Mouse (Mus musculus): ENCODE measurements around the gene AI854703. TPM values are rescaled to one million over a fixed set of nuclear protein-coding genes. Genes with fewer than 3 reads are reported as not detected.

AI854703 gene
- polyA plus RNA-seq (2014; fragmentation: Illumina TruSeq; extraction: RNeasy Lipid Tissue Mini Kit (QIAGEN cat#74804); ENCODE audit: low read depth, low replicate concordance): 0.60 TPM

GRCm38 (mm10) chr6:48626464-48626863, at the start of gene AI854703:
TSS of gene AI854703 (plus strand) at chr6:48626764.

GRCm38 (mm10) chr6:48589194-48589750, 37.3 kb upstream of the AI854703 start, which contains the start of gene Gm45021:
TSS of gene Gm45021 (plus strand) at chr6:48589610.

GRCm38 (mm10) chr6:48593158-48594042, 33.2 kb upstream of the AI854703 start, which contains the start of the genes Repin1 and Gm44965:
TSS of gene Repin1 (plus strand) at chr6:48593883.
TSS of gene Gm44965 (plus strand) at chr6:48593941.

GRCm38 (mm10) chr6:48601271-48602079, 25.1 kb upstream of the AI854703 start, which contains the start of gene Zfp775:
TSS of gene Zfp775 (plus strand) at chr6:48602063.

GRCm38 (mm10) chr6:48646995-48647394, 20.4 kb downstream of the AI854703 start, which contains the start of gene Gimap8:
TSS of gene Gimap8 (plus strand) at chr6:48647234.

GRCm38 (mm10) chr6:48675931-48676859, 49.6 kb downstream of the AI854703 start, which contains the start of gene Gimap9:
TSS of gene Gimap9 (plus strand) at chr6:48676129.

Other genes starting within 250 kb of the AI854703 start
- 24.1 TPM for gene Krba1, start 231.2 kb upstream of the AI854703 start, polyA plus RNA-seq (2014; fragmentation: Illumina TruSeq; extraction: RNeasy Lipid Tissue Mini Kit (QIAGEN cat#74804); ENCODE audit: low read depth, low replicate concordance)
- 9.5 TPM for gene Zfp467, start 180.9 kb upstream of the AI854703 start, polyA plus RNA-seq (2014; fragmentation: Illumina TruSeq; extraction: RNeasy Lipid Tissue Mini Kit (QIAGEN cat#74804); ENCODE audit: low read depth, low replicate concordance)
- 0.50 TPM for gene Sspo, start 178.5 kb upstream of the AI854703 start, polyA plus RNA-seq (2014; fragmentation: Illumina TruSeq; extraction: RNeasy Lipid Tissue Mini Kit (QIAGEN cat#74804); ENCODE audit: low read depth, low replicate concordance)
- 17.0 TPM for gene Atp6v0e2, start 89.1 kb upstream of the AI854703 start, polyA plus RNA-seq (2014; fragmentation: Illumina TruSeq; extraction: RNeasy Lipid Tissue Mini Kit (QIAGEN cat#74804); ENCODE audit: low read depth, low replicate concordance)
- gene Lrrc61, start 72.0 kb upstream of the AI854703 start, polyA plus RNA-seq (2014; fragmentation: Illumina TruSeq; extraction: RNeasy Lipid Tissue Mini Kit (QIAGEN cat#74804); ENCODE audit: low read depth, low replicate concordance): 15.5 TPM
- 115 TPM for gene Rarres2, start 54.0 kb upstream of the AI854703 start, polyA plus RNA-seq (2014; fragmentation: Illumina TruSeq; extraction: RNeasy Lipid Tissue Mini Kit (QIAGEN cat#74804); ENCODE audit: low read depth, low replicate concordance)
- not detected for gene Gm45021, start 37.2 kb upstream of the AI854703 start, polyA plus RNA-seq (2014; fragmentation: Illumina TruSeq; extraction: RNeasy Lipid Tissue Mini Kit (QIAGEN cat#74804); ENCODE audit: low read depth, low replicate concordance)
- 20.4 TPM for gene Repin1, start 32.9 kb upstream of the AI854703 start, polyA plus RNA-seq (2014; fragmentation: Illumina TruSeq; extraction: RNeasy Lipid Tissue Mini Kit (QIAGEN cat#74804); ENCODE audit: low read depth, low replicate concordance)
- not detected for gene Gm44965, start 32.8 kb upstream of the AI854703 start, polyA plus RNA-seq (2014; fragmentation: Illumina TruSeq; extraction: RNeasy Lipid Tissue Mini Kit (QIAGEN cat#74804); ENCODE audit: low read depth, low replicate concordance)
- gene Zfp775, start 24.7 kb upstream of the AI854703 start, polyA plus RNA-seq (2014; fragmentation: Illumina TruSeq; extraction: RNeasy Lipid Tissue Mini Kit (QIAGEN cat#74804); ENCODE audit: low read depth, low replicate concordance): 8.5 TPM
- 10.2 TPM for gene Gimap8, start 20.5 kb downstream of the AI854703 start, polyA plus RNA-seq (2014; fragmentation: Illumina TruSeq; extraction: RNeasy Lipid Tissue Mini Kit (QIAGEN cat#74804); ENCODE audit: low read depth, low replicate concordance)
- gene Gimap9, start 49.4 kb downstream of the AI854703 start, polyA plus RNA-seq (2014; fragmentation: Illumina TruSeq; extraction: RNeasy Lipid Tissue Mini Kit (QIAGEN cat#74804); ENCODE audit: low read depth, low replicate concordance): 6.1 TPM
- gene Gimap4, start 57.8 kb downstream of the AI854703 start, polyA plus RNA-seq (2014; fragmentation: Illumina TruSeq; extraction: RNeasy Lipid Tissue Mini Kit (QIAGEN cat#74804); ENCODE audit: low read depth, low replicate concordance): 36.6 TPM
- gene Gimap6, start 81.5 kb downstream of the AI854703 start, polyA plus RNA-seq (2014; fragmentation: Illumina TruSeq; extraction: RNeasy Lipid Tissue Mini Kit (QIAGEN cat#74804); ENCODE audit: low read depth, low replicate concordance): 49.6 TPM
- not detected for gene Gm28053, start 91.8 kb downstream of the AI854703 start, polyA plus RNA-seq (2014; fragmentation: Illumina TruSeq; extraction: RNeasy Lipid Tissue Mini Kit (QIAGEN cat#74804); ENCODE audit: low read depth, low replicate concordance)
- gene Gimap7, start 91.9 kb downstream of the AI854703 start, polyA plus RNA-seq (2014; fragmentation: Illumina TruSeq; extraction: RNeasy Lipid Tissue Mini Kit (QIAGEN cat#74804); ENCODE audit: low read depth, low replicate concordance): not detected
- gene Gimap1, start 112.3 kb downstream of the AI854703 start, polyA plus RNA-seq (2014; fragmentation: Illumina TruSeq; extraction: RNeasy Lipid Tissue Mini Kit (QIAGEN cat#74804); ENCODE audit: low read depth, low replicate concordance): 9.0 TPM
- 5.2 TPM for gene Gimap5, start 119.4 kb downstream of the AI854703 start, polyA plus RNA-seq (2014; fragmentation: Illumina TruSeq; extraction: RNeasy Lipid Tissue Mini Kit (QIAGEN cat#74804); ENCODE audit: low read depth, low replicate concordance)
- gene Gimap3, start 144.1 kb downstream of the AI854703 start, polyA plus RNA-seq (2014; fragmentation: Illumina TruSeq; extraction: RNeasy Lipid Tissue Mini Kit (QIAGEN cat#74804); ENCODE audit: low read depth, low replicate concordance): 0.71 TPM
- gene Tmem176a, start 214.2 kb downstream of the AI854703 start, polyA plus RNA-seq (2014; fragmentation: Illumina TruSeq; extraction: RNeasy Lipid Tissue Mini Kit (QIAGEN cat#74804); ENCODE audit: low read depth, low replicate concordance): 28.1 TPM
- 56.5 TPM for gene Tmem176b, start 214.7 kb downstream of the AI854703 start, polyA plus RNA-seq (2014; fragmentation: Illumina TruSeq; extraction: RNeasy Lipid Tissue Mini Kit (QIAGEN cat#74804); ENCODE audit: low read depth, low replicate concordance)
- gene Aoc1, start 246.1 kb downstream of the AI854703 start, polyA plus RNA-seq (2014; fragmentation: Illumina TruSeq; extraction: RNeasy Lipid Tissue Mini Kit (QIAGEN cat#74804); ENCODE audit: low read depth, low replicate concordance): not detected